Mouse (Mus musculus): ENCODE measurements at regions not wholly inside any gene's neighbourhood (a gene's known extent, or its start where the extent isn't known, plus 50 kb on each side); places are given as distances from the start of the nearest gene placed in this dataset.

- Histone ChIP-seq H3K9ac (replicated peaks; ENCODE audit: low read length, poor library complexity, severe bottlenecking) (no peak overlapping the region), H3K9me3 (ENCODE audit: low read length) (no peaks in the 10 kb centered on the region), H3K4me2 (ENCODE audit: low read depth, low read length, poor library complexity, severe bottlenecking) (no peak overlapping the region), H3K4me3 (ENCODE audit: low read depth, low read length) (no peak overlapping the region), H3K4me1 (ENCODE audit: insufficient read depth, low read length) (no peaks in the 10 kb centered on the region), H3K27me3 (ENCODE audit: insufficient read depth, low read length) (no peaks in the 10 kb centered on the region), H3K36me3 (ENCODE audit: insufficient read depth, low read length) (no peaks in the 10 kb centered on the region), H3K27ac (ENCODE audit: low read depth, low read length) (no peak overlapping the region)
- TF ChIP-seq CTCF (IDR thresholded peaks at IDR 0.05), result no peak
- DNase-seq (ENCODE audit: low spot score) (no peak), ATAC-seq (ENCODE audit: low FRiP score) (no peak)
Measured at GRCm38 (mm10) chr10:124603061-124603460, 786.2 kb downstream of the Slc16a7 start.

GRCm38 (mm10) chr10:124570746-124571145 lies 818.5 kb downstream of the Slc16a7 start:
- no peak for ATAC-seq (ENCODE audit: low FRiP score)
- no peak for TF ChIP-seq CTCF (IDR thresholded peaks at IDR 0.05)
- no peak overlapping the region; the same call in 1 of the 2 replicates for H3K4me2 ChIP-seq (ENCODE audit: low read depth, low read length, poor library complexity, severe bottlenecking)

GRCm38 (mm10) chr10:124563626-124564025 lies 825.6 kb downstream of the Slc16a7 start:
- TF ChIP-seq CTCF (IDR thresholded peaks at IDR 0.05), result no peak
- no peak for ATAC-seq (ENCODE audit: low FRiP score)
- no peaks in the 10 kb centered on the region for H3K36me3 ChIP-seq (ENCODE audit: insufficient read depth, low read length)
- DNase-seq (ENCODE audit: low spot score), result no peak
- no peak overlapping the region for H3K4me3 ChIP-seq (ENCODE audit: low read depth, low read length)
- H3K4me2 ChIP-seq (ENCODE audit: low read depth, low read length, poor library complexity, severe bottlenecking), result no peak overlapping the region
- no peaks in the 10 kb centered on the region for H3K9me3 ChIP-seq (ENCODE audit: low read length)
- no peaks in the 10 kb centered on the region for H3K4me1 ChIP-seq (ENCODE audit: insufficient read depth, low read length)
- no peak overlapping the region for H3K9ac ChIP-seq (replicated peaks; ENCODE audit: low read length, poor library complexity, severe bottlenecking)
- H3K27me3 ChIP-seq (ENCODE audit: insufficient read depth, low read length), result no peaks in the 10 kb centered on the region
- 89% methylated on average over 6 of the region's 6 CpGs for WGBS
- no peak overlapping the region for H3K27ac ChIP-seq (ENCODE audit: low read depth, low read length)

More at GRCm38 (mm10) chr10:124570746-124571145, 818.5 kb downstream of the Slc16a7 start:
- Histone ChIP-seq H3K27ac (ENCODE audit: low read depth, low read length) (no peak overlapping the region), H3K9ac (replicated peaks; ENCODE audit: low read length, poor library complexity, severe bottlenecking) (no peak overlapping the region), H3K4me3 (ENCODE audit: low read depth, low read length) (no peak overlapping the region), H3K4me1 (ENCODE audit: insufficient read depth, low read length) (no peaks in the 10 kb centered on the region), H3K36me3 (ENCODE audit: insufficient read depth, low read length) (no peaks in the 10 kb centered on the region), H3K9me3 (ENCODE audit: low read length) (no peaks in the 10 kb centered on the region), H3K27me3 (ENCODE audit: insufficient read depth, low read length) (no peaks in the 10 kb centered on the region)
- DNase-seq (ENCODE audit: low spot score), result peak; percentile 68
- 45% methylated on average over 4 of the region's 4 CpGs for WGBS

GRCm38 (mm10) chr10:124528175-124528574 lies 861.1 kb downstream of the Slc16a7 start:
- Histone ChIP-seq H3K4me3 (ENCODE audit: low read depth, low read length) (no peak overlapping the region), H3K27me3 (ENCODE audit: insufficient read depth, low read length) (no peaks in the 10 kb centered on the region), H3K9ac (replicated peaks; ENCODE audit: low read length, poor library complexity, severe bottlenecking) (no peak overlapping the region), H3K4me2 (ENCODE audit: low read depth, low read length, poor library complexity, severe bottlenecking) (no peak overlapping the region), H3K9me3 (ENCODE audit: low read length) (no peaks in the 10 kb centered on the region), H3K36me3 (ENCODE audit: insufficient read depth, low read length) (no peaks in the 10 kb centered on the region), H3K27ac (ENCODE audit: low read depth, low read length) (no peak overlapping the region), H3K4me1 (ENCODE audit: insufficient read depth, low read length) (no peaks in the 10 kb centered on the region)
- no peak for ATAC-seq (ENCODE audit: low FRiP score)
- no peak for DNase-seq (ENCODE audit: low spot score)
- no peak for TF ChIP-seq CTCF (IDR thresholded peaks at IDR 0.05)
- 74% methylated on average over 4 of the region's 4 CpGs for WGBS

Data from midbrain, postnatal 0 days (tissue).